Mouse (Mus musculus): Measurements from ENCODE around the gene Kif21a.

DNA sequence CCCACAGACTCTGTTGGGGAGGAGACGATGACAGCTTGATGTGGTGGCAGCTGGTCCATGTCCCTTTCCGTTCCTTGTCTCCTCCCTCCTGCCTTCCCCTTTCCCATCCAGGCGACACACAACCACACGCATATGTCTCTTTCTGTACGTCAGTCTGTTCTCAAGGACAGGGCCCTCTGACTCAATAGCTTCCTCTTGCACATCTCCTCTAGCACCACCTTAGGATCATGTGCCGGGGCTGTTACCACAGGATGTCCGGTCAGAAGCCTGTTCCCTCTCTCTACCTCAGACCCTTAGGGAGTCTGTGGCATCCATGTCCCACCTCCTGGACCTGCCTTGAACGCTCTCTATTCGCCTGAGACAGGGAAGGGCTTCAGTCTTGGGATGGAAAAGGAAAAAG lies 153.3 kb downstream of the Kif21a start:
- no peak for TF ChIP-seq CTCF (conservative IDR thresholded peaks at IDR 0.05; ENCODE audit: insufficient read depth, insufficient read length, low read depth, low read length)
- TF ChIP-seq POLR2A (IDR thresholded peaks at IDR 0.05; ENCODE audit: low read depth, low read length), result no peak
